Mouse (Mus musculus) midbrain, postnatal 0 days (tissue): ENCODE measurements around the gene Zfp692. TPM values are rescaled to one million over a fixed set of nuclear protein-coding genes. Genes with fewer than 3 reads are reported as not detected.

Experiments
- ATAC-seq: fragments of 200-750 bp; cut with Nextera tagmentation; 2 replicates; pipeline ENCODE4 v1.8.0; 2017; ENCODE audit warnings: moderate number of reproducible peaks, mild to moderate bottlenecking, moderate TSS enrichment, moderate library complexity; ENCODE audit not compliant: low FRiP score
- DNase-seq: peaks from one replicate; pipeline ENCODE4 v3.0.0-alpha.2; 2015; ENCODE audit warnings: low spot score
- H3K27ac ChIP-seq: fragments of 300-500 bp; sonication (generic); 2 replicates; pipeline ENCODE4 v1.5.1; 2014; ENCODE audit warnings: low read depth, mild to moderate bottlenecking, low read length, mixed read lengths
- H3K27me3 ChIP-seq: fragments of 300-500 bp; sonication (generic); 2 replicates; pipeline ENCODE4 v1.6.1; 2014; ENCODE audit warnings: low read length, control low read depth, mixed read lengths; ENCODE audit not compliant: insufficient read depth
- H3K36me3 ChIP-seq: fragments of 300-500 bp; sonication (generic); 2 replicates; pipeline ENCODE4 v1.6.1; 2014; ENCODE audit warnings: low read length, control low read depth, mixed read lengths; ENCODE audit not compliant: insufficient read depth
- H3K4me1 ChIP-seq: fragments of 300-500 bp; sonication (generic); 2 replicates; pipeline ENCODE4 v1.6.1; 2014; ENCODE audit warnings: mild to moderate bottlenecking, control low read depth, antibody characterized with exemption, low read length, mixed read lengths; ENCODE audit not compliant: insufficient read depth
- H3K4me2 ChIP-seq: fragments of 300-500 bp; sonication (generic); 2 replicates; pipeline ENCODE4 v1.6.1; 2014; ENCODE audit warnings: low read depth, mild to moderate bottlenecking, low read length, mixed read lengths; ENCODE audit not compliant: poor library complexity, severe bottlenecking
- H3K4me3 ChIP-seq: fragments of 300-500 bp; sonication (generic); 2 replicates; pipeline ENCODE4 v1.5.1; 2014; ENCODE audit warnings: low read depth, mild to moderate bottlenecking, low read length, moderate library complexity
- H3K9ac ChIP-seq: fragments of 300-500 bp; sonication (generic); replicated peaks from 2 replicates; pipeline ENCODE4 v1.6.1; 2014; ENCODE audit warnings: mild to moderate bottlenecking, low read length, moderate library complexity, mixed read lengths; ENCODE audit not compliant: poor library complexity, severe bottlenecking
- H3K9me3 ChIP-seq: fragments of 300-500 bp; sonication (generic); 2 replicates; pipeline ENCODE4 v1.6.1; 2016; ENCODE audit warnings: low read length, control low read depth
- CTCF ChIP-seq: IDR thresholded peaks from 2 replicates; pipeline ENCODE4 v1.5.1; 2016; ENCODE audit warnings: antibody characterized with exemption, mild to moderate bottlenecking
- WGBS: fragments of 180-500 bp; shearing (Covaris S2); extraction: QIAGEN DNeasy Blood & Tissue Kit; methylation state at CpG from one replicate; pipeline ENCODE4 v1.1.7; 2014; 5-methylcytosine and 5-hydroxymethylcytosine counted together
- polyA plus RNA-seq: library from polyadenylated mRNA; unstranded; fragments of >200 nt; fragmentation: Nextera tagmentation; extraction: Ambion mirVana; gene quantifications from 2 replicates; pipeline ENCODE4 v1.2.1, GENCODE M21; 2015
- total RNA-seq: library from RNA; depleted of rRNA; stranded (reverse); fragments of >200 nt; gene quantifications from 2 replicates; pipeline ENCODE4 v1.2.3, GENCODE M21; 2014

Gene Zfp692
- total and polyA plus RNA-seq, 2 experiments from 2014 or later = 22.6 to 26.0 TPM

DNA sequence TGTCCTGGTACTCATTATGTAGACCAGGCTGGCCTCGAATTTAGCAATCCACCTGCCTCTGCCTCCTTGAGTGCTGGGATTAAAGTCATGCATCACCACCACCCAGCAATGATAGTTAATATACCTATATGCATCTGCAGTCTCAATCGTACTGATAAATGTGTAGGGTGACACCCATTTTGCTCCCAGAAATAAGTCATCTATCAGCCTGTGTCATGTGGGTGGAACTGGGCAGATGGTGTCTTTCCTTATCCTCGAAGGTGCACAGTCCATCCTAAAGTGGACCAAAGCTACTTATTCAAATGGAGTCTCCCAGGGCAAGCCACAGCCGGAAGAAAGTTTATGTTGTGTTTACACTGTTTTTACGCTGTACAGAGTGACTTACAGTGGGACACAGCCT is 44.3 kb downstream of the Zfp692 start:
- Histone ChIP-seq H3K4me2 (no peak overlapping the region), H3K36me3 (peaks cover 21% of the 10 kb centered on the region), H3K9me3 (no peaks in the 10 kb centered on the region), H3K27me3 (no peaks in the 10 kb centered on the region), H3K4me3 (no peak overlapping the region), H3K4me1 (no peaks in the 10 kb centered on the region), H3K9ac (no peak overlapping the region), H3K27ac (no peak overlapping the region)
- no peak for DNase-seq
- no peak for ATAC-seq
- no peak for TF ChIP-seq CTCF
- 91% methylated on average over 5 of the region's 5 CpGs for WGBS

DNA sequence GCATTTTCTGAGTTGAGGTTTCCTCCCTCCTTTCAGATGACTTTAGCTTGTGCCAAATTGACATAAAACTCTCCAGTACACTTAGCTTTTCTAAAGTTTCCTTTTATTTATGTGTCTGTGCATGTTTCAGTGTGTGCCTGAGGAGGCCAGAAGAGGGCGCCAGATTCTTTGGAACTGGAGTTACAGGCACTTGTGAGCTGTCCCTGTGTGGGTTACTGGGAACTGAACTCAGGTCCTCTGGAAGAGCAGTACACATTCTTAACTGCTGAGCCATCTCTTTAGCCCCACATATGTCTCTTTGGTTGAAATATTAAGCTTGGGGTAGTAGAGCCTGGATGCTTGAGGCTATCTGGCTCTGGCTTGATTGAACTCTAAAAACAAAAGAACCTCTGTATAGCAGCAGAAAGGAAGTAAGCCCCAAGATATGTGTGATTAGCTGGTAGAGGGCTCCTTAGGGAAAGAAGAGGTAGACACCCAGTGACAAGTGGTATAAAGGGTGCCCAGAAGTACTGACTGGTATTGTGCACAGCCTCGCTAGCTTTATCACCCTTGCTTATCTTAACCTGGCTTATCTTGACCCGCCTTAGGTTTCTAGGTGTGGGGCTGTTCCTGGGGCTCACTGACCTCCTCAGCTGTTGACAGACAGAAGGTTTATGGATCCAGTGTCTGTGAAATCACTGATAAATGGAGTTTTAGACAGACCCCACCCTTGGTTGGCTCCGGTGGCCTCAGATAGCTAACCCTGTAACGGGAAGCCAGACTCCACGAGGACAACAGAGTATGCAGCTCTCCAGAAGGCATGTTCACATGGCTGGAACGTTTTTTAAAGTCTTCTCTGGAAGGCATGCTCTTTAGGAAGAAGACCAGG is 46.0 kb downstream of the Zfp692 start:
- no peak for ATAC-seq
- H3K4me2 ChIP-seq = no peak overlapping the region

DNA sequence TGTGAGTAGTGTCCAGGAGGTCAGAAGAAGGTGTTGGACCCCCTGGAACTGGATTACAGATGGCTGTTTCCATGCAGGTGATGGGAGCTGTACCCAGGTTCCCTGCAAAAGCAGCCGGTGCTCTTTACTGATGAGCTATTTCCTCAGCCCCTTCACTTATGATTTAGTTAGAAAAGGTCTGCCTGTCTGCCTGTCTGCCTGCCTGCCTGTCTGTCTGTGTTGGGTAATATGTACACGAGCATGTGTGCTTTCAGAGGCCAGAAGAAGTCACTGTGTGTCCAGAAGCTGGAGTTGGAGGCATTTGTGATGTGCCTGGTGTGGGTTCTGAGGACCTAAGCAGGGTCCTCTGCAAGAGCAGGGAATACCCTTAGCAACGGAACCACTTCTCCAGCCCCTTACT is 46.8 kb downstream of the Zfp692 start:
- ATAC-seq = no peak
- no peak overlapping the region for H3K4me3 ChIP-seq
- no peaks in the 10 kb centered on the region for H3K4me1 ChIP-seq
- no peak overlapping the region for H3K27ac ChIP-seq
- H3K9ac ChIP-seq = no peak overlapping the region
- no peaks in the 10 kb centered on the region for H3K9me3 ChIP-seq
- DNase-seq = no peak
- WGBS = 82% methylated on average over 3 of the region's 3 CpGs
- H3K36me3 ChIP-seq = no peaks in the 10 kb centered on the region
- no peaks in the 10 kb centered on the region for H3K27me3 ChIP-seq
- H3K4me2 ChIP-seq = no peak overlapping the region
- TF ChIP-seq CTCF = no peak

More for the DNA sequence above, 46.0 kb downstream of the Zfp692 start:
- Histone ChIP-seq H3K27me3 (no peaks in the 10 kb centered on the region), H3K9ac (no peak overlapping the region), H3K36me3 (0 out of 2 replicates have a peak, but pooled peaks cover 4% of the 10 kb centered on the region), H3K4me1 (no peaks in the 10 kb centered on the region), H3K4me3 (no peak overlapping the region), H3K9me3 (no peaks in the 10 kb centered on the region), H3K27ac (no peak overlapping the region)
- WGBS = 69% methylated on average over 7 of the region's 7 CpGs
- DNase-seq = no peak
- TF ChIP-seq CTCF = peak; percentile 36

DNA sequence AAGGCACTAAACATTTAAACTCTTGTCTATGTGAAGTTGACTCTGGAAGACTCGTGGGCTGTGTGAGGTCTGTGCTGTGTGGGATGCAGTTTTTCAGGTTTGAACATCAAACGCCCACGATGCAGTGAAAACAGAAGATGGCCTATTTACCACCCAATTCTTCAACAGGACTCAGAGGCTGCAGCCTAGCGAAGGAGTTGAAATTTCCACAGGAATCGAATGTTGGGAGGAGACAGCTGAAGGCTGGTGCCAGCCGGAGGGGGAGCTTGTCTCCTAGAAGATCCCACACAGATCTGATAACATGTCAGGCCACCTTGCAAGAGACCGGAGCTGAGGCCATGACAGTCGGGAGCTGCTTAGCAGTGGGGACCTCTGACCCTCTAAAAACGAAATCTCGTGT is 47.6 kb downstream of the Zfp692 start:
- H3K9ac ChIP-seq = no peak overlapping the region
- H3K27me3 ChIP-seq = no peaks in the 10 kb centered on the region
- no peak overlapping the region for H3K27ac ChIP-seq
- WGBS = 74% methylated on average over 10 of the region's 10 CpGs
- no peaks in the 10 kb centered on the region for H3K9me3 ChIP-seq
- no peaks in the 10 kb centered on the region for H3K36me3 ChIP-seq
- H3K4me1 ChIP-seq = no peaks in the 10 kb centered on the region
- H3K4me3 ChIP-seq = no peak overlapping the region
- ATAC-seq = no peak
- no peak for DNase-seq
- no peak overlapping the region for H3K4me2 ChIP-seq
- no peak for TF ChIP-seq CTCF

DNA sequence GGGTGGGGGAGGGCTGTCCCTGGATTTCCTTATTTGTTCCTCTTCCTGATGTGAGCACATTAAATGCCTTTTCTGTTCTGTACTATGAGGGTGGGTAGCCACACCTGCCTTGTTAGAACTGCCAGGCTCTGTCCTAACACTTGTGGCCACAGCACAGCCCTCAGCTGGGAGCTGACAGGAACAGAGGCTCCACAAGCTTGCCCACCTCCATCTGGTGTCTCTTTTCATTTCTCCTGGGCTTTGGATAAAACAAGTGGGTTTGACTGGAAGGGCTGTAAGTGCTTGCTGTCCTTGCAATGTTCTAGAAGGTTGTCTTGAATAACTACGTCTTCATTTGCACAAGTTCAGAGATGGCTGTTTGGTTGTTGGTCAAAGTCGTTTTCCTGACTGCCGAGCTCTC is 48.1 kb downstream of the Zfp692 start:
- 76% methylated on average over 3 of the region's 3 CpGs for WGBS
- Histone ChIP-seq H3K27me3 (no peaks in the 10 kb centered on the region), H3K9me3 (no peaks in the 10 kb centered on the region), H3K36me3 (no peaks in the 10 kb centered on the region), H3K27ac (no peak overlapping the region), H3K4me1 (no peaks in the 10 kb centered on the region), H3K4me2 (no peak overlapping the region), H3K9ac (no peak overlapping the region), H3K4me3 (no peak overlapping the region)
- TF ChIP-seq CTCF = no peak
- DNase-seq = no peak
- no peak for ATAC-seq

DNA sequence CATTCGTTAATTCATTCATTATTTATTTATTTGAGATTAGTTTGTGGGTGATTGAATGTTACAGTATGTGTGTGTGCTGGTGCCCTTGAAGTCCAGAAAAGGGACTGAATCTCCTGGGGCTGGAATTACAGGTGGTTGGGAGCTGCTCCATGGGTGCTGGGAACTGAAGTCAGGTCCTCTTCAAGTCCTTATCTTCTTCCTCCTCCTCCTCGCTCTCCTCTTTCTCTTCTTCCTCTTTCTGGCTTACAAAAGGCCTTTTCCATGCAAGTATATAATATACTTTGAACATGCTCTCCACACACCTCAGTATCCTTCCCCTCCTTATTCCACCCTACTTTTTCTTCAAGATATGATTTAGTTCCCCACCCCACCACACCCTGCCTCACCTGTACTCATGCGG is 50.2 kb downstream of the Zfp692 start:
- ATAC-seq (no peak), DNase-seq (no peak)
- H3K27me3 ChIP-seq = no peaks in the 10 kb centered on the region
- no peak overlapping the region for H3K4me2 ChIP-seq
- WGBS = 95% methylated on average over 3 of the region's 3 CpGs
- H3K9ac ChIP-seq = no peak overlapping the region
- no peaks in the 10 kb centered on the region for H3K4me1 ChIP-seq
- no peak overlapping the region for H3K27ac ChIP-seq
- H3K9me3 ChIP-seq = no peaks in the 10 kb centered on the region
- no peaks in the 10 kb centered on the region for H3K36me3 ChIP-seq
- H3K4me3 ChIP-seq = no peak overlapping the region
- TF ChIP-seq CTCF = no peak
